Mouse (Mus musculus) stomach, embryonic 14.5 days (tissue): Measurements from ENCODE around the gene Vps54. TPM values are rescaled to one million over a fixed set of nuclear protein-coding genes. Genes with fewer than 3 reads are reported as not detected.

Source experiments
- ATAC-seq: fragments of 200-750 bp; cut with Nextera tagmentation; 2 replicates; pipeline ENCODE4 v1.8.0; 2017; ENCODE audit warnings: low read depth, moderate TSS enrichment; ENCODE audit not compliant: insufficient number of reproducible peaks, insufficient read depth, low FRiP score
- H3K27ac ChIP-seq: fragments of 300-500 bp; sonication (generic); 2 replicates; pipeline ENCODE4 v1.5.1; 2014; ENCODE audit warnings: mild to moderate bottlenecking, low read length, moderate library complexity, mixed read lengths
- H3K27me3 ChIP-seq: fragments of 300-500 bp; sonication (generic); 2 replicates; pipeline ENCODE4 v1.6.1; 2014; ENCODE audit warnings: low read length, control low read depth, mixed read lengths; ENCODE audit not compliant: control insufficient read depth, insufficient read depth
- H3K36me3 ChIP-seq: fragments of 300-500 bp; sonication (generic); 2 replicates; pipeline ENCODE4 v1.6.1; 2014; ENCODE audit warnings: mild to moderate bottlenecking, control low read depth, low read length, moderate library complexity, mixed read lengths; ENCODE audit not compliant: control insufficient read depth, insufficient read depth
- H3K4me1 ChIP-seq: fragments of 300-500 bp; sonication (generic); 2 replicates; pipeline ENCODE4 v1.6.1; 2014; ENCODE audit warnings: low read length, control low read depth, mixed read lengths; ENCODE audit not compliant: control insufficient read depth, insufficient read depth
- H3K4me2 ChIP-seq: fragments of 300-500 bp; sonication (generic); replicated peaks from 2 replicates; pipeline ENCODE4 v1.6.1; 2014; ENCODE audit warnings: low read depth, low read length, control low read depth
- H3K4me3 ChIP-seq: fragments of 300-500 bp; sonication (generic); 2 replicates; pipeline ENCODE4 v1.5.1; 2014; ENCODE audit warnings: low read depth, low read length, control low read depth
- H3K9ac ChIP-seq: fragments of 300-500 bp; sonication (generic); replicated peaks from 2 replicates; pipeline ENCODE4 v1.6.1; 2014; ENCODE audit warnings: low read depth, mild to moderate bottlenecking, control low read depth, low read length, moderate library complexity, mixed read lengths
- H3K9me3 ChIP-seq: fragments of 300-500 bp; sonication (generic); 2 replicates; pipeline ENCODE4 v1.6.1; 2016; ENCODE audit warnings: low read depth, low read length, control low read depth; ENCODE audit not compliant: control insufficient read depth
- WGBS: fragments of 180-500 bp; shearing (Covaris S2); extraction: QIAGEN DNeasy Blood & Tissue Kit; methylation state at CpG from one replicate; pipeline ENCODE4 v1.1.7; 2014; 5-methylcytosine and 5-hydroxymethylcytosine counted together
- polyA plus RNA-seq: library from polyadenylated mRNA; unstranded; fragments of >200 nt; fragmentation: Nextera tagmentation; extraction: Ambion mirVana; gene quantifications from 2 replicates; pipeline ENCODE4 v1.2.1, GENCODE M21; 2014

The Vps54 gene
- polyA plus RNA-seq, 1 experiment from 2014 or later: 17.1 TPM

DNA sequence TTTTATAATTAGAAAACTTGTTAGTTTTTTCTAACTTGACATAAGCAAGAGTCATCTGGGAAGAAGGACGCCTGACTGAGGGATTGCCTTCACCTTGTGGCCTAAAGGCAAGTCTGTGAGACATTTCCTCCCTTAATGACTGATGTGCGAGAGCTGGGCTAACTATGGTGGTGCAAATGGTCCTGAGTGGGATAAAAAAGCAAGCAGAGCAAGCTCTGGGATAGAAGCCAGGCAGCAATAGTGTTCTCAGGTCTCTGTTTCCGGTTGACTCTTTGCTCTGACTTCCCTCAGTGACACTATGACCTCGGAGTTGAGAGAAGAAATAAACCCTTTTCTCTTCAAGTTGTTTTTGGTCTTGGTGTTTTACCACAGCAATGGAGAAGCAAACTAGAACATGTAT is 2.1 kb upstream of the Vps54 start:
- no peak overlapping the region for H3K4me3 ChIP-seq
- no peak for ATAC-seq
- no peak overlapping the region for H3K9ac ChIP-seq
- peaks cover 10% of the 10 kb centered on the region for H3K4me1 ChIP-seq
- no peaks in the 10 kb centered on the region for H3K27me3 ChIP-seq
- no peaks in the 10 kb centered on the region for H3K36me3 ChIP-seq
- WGBS: 74% methylated on average over 4 of the region's 4 CpGs
- H3K9me3 ChIP-seq: no peaks in the 10 kb centered on the region
- no peak overlapping the region for H3K27ac ChIP-seq
- no peak overlapping the region for H3K4me2 ChIP-seq

GRCm38 (mm10) chr11:21237474-21238278 is 1.4 kb upstream of the Vps54 start:
- H3K9me3 ChIP-seq: no peaks in the 10 kb centered on the region
- no peak overlapping the region for H3K9ac ChIP-seq
- H3K27ac ChIP-seq: no peak overlapping the region
- no peaks in the 10 kb centered on the region for H3K27me3 ChIP-seq
- H3K4me2 ChIP-seq: peak overlapping the region; percentile 63
- peaks cover 10% of the 10 kb centered on the region for H3K4me1 ChIP-seq
- peak overlapping the region; percentile 89; the same call in 1 of the 2 replicates for H3K4me3 ChIP-seq
- no peak for ATAC-seq
- WGBS: 99% methylated on average over 2 of the region's 2 CpGs
- H3K36me3 ChIP-seq: no peaks in the 10 kb centered on the region

DNA sequence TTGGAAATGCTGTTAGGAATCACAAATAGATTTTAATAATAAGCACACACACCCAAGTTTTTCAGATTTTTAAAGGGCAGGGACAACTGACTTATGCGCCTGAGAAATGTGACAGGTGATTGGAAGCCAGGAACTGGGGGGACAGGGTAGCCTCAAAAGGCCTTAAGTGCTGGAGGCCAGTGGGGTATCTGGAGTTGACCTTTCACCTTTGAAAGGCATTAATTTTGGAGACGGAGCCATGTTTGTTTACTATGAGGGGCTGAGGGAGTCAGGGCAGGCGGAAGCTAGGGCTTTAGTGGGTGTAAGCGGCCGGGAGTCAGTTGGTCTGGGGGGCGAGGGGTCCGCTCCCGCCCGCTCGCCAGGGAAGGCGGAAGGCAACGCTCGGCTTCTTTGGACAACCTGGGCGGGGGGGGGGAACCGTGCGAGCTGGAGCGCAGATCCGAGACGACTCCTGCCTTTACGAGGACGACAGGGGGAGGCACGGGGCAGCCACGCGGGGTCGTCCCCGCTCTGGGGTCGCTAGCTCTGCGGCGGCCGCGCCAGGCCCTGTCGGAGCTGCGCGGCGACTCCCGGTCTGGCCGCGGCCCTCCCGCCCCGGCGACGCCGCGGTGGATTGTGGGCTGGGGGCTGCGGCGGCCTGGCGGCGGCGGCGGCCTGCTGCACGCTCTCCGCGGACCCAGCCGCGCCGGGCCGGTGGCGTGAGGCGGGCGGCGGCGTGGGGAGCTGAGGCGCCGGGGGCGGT is 631 bp upstream of the Vps54 start:
- WGBS: 2% methylated on average over 45 of the region's 65 CpGs
- peak; percentile 85 for ATAC-seq
- Histone ChIP-seq H3K27ac (peak overlapping the region; percentile 95), H3K4me2 (peak overlapping the region; percentile 63), H3K27me3 (no peaks in the 10 kb centered on the region), H3K4me3 (peak overlapping the region; percentile 89), H3K9me3 (no peaks in the 10 kb centered on the region), H3K36me3 (no peaks in the 10 kb centered on the region), H3K4me1 (peaks cover 10% of the 10 kb centered on the region), H3K9ac (peak overlapping the region; percentile 98)

DNA sequence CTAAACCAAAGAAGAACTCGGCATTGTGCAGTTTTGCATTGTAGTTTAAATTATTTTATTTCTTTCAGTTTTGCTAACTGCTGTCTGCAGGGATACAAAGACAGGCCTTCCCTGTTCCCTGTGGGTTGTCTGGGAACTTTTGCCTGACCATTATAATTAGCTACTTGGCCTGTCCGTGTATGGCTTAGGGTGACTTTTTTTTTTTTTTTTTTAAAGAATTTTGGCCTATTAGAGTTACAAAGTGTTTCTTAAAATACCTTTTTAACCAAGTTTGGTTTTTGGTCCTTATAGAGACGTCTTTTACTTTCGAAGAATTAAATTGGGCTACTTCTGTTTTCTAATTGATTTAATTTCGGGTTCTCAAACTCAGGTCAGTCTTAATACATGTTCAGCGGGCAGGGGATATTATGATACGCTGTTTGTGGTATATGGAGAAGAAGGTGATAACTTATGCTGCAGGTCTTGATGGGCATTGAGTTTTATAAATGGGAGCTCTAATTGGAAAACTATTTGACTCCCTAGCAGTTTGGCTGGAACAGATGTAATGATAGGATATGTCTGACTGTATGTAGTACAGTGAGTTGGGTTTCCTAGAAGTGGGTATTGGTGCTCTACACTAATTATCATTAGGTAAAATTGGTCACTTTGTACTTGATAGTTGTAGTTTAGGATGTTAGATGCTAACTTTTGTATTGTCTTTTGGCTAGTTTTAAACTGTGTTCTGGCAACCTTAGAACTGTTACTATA is 855 bp downstream of the Vps54 start:
- Histone ChIP-seq H3K4me2 (peak overlapping the region; percentile 63), H3K27me3 (no peaks in the 10 kb centered on the region), H3K27ac (peak overlapping the region; percentile 95), H3K36me3 (no peaks in the 10 kb centered on the region), H3K9me3 (no peaks in the 10 kb centered on the region), H3K4me3 (peak overlapping the region; percentile 89), H3K4me1 (peaks cover 10% of the 10 kb centered on the region), H3K9ac (peak overlapping the region; percentile 98)
- no peak for ATAC-seq
- 24% methylated on average over 7 of the region's 7 CpGs for WGBS

DNA sequence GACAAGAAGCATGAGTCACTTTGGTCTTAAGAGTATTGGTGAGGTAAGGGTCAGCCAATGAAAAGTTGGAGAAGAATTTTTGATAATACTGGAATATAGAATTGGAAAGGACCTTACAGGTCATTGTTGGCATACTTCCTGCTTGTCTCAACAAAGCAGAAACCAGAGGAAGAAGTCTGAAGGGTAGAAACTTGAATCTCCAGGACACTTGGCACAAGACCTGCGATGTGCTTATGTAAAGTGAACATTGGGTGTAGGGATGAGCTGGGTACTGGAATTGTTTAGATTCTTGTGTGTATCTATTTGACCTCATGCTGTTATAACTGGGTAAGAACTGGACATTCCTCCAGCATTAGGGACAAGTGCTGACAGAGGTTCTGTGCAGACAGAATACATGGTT is 2.3 kb downstream of the Vps54 start:
- no peak overlapping the region for H3K9ac ChIP-seq
- WGBS: 69% methylated on average over 1 of the region's 1 CpGs
- H3K4me3 ChIP-seq: no peak overlapping the region
- H3K27ac ChIP-seq: no peak overlapping the region
- H3K36me3 ChIP-seq: no peaks in the 10 kb centered on the region
- no peaks in the 10 kb centered on the region for H3K27me3 ChIP-seq
- no peaks in the 10 kb centered on the region; the same call in 1 of the 2 replicates for H3K9me3 ChIP-seq
- H3K4me2 ChIP-seq: no peak overlapping the region
- no peak for ATAC-seq
- H3K4me1 ChIP-seq: peaks cover 10% of the 10 kb centered on the region

DNA sequence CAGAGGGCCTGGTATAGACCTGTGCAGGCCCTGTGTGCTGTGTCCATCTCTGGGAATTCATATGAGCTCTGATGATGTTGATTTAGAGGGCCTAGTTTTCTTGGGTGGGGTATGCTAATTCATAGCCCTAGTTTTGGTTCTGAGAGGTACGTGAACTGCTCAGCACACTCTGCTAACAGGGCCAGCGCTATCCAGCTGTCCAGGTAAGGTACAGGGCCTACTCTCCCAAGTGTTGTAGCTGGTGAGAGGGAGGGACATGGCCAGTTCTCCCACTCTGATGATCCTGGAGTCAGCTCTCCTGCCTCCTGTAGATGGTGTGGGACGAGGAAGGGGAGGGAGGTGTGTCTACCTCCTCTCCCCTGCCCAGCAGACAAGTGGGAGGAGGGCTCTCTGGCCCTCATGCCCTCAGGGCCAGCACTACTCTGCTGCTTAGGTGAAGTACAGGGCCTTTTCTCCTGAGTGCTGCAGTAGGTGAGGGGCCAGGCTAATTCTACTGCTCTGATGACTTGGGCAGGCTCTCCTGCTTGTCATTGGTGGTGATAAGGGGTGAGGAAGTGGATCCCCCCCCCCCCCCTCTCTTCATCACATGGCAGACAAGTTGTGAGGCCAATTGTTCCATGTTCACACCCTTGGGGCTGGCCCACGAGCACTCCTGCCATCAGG is 8.3 kb downstream of the Vps54 start:
- H3K27me3 ChIP-seq: no peaks in the 10 kb centered on the region
- WGBS: 71% methylated on average over 4 of the region's 4 CpGs
- no peak overlapping the region for H3K4me3 ChIP-seq
- H3K9ac ChIP-seq: no peak overlapping the region
- H3K27ac ChIP-seq: no peak overlapping the region
- H3K4me1 ChIP-seq: peaks cover 10% of the 10 kb centered on the region; the same call in 1 of the 2 replicates
- no peak for ATAC-seq
- no peak overlapping the region for H3K4me2 ChIP-seq
- H3K9me3 ChIP-seq: no peaks in the 10 kb centered on the region; the same call in 1 of the 2 replicates
- H3K36me3 ChIP-seq: no peaks in the 10 kb centered on the region

GRCm38 (mm10) chr11:21247940-21248339 is 8.9 kb downstream of the Vps54 start:
- Histone ChIP-seq H3K27me3 (no peaks in the 10 kb centered on the region), H3K9ac (no peak overlapping the region), H3K4me1 (peaks cover 13% of the 10 kb centered on the region; the same call in 1 of the 2 replicates), H3K9me3 (no peaks in the 10 kb centered on the region; the same call in 1 of the 2 replicates), H3K4me3 (no peak overlapping the region), H3K27ac (no peak overlapping the region), H3K36me3 (no peaks in the 10 kb centered on the region), H3K4me2 (no peak overlapping the region)
- ATAC-seq: no peak
- 93% methylated on average over 1 of the region's 1 CpGs for WGBS

GRCm38 (mm10) chr11:21250366-21250765 is 11.3 kb downstream of the Vps54 start:
- Histone ChIP-seq H3K36me3 (no peaks in the 10 kb centered on the region), H3K27ac (no peak overlapping the region), H3K4me3 (no peak overlapping the region), H3K9ac (no peak overlapping the region), H3K4me2 (no peak overlapping the region), H3K27me3 (no peaks in the 10 kb centered on the region), H3K9me3 (no peaks in the 10 kb centered on the region; the same call in 1 of the 2 replicates), H3K4me1 (peaks cover 13% of the 10 kb centered on the region; the same call in 1 of the 2 replicates)
- WGBS: 90% methylated on average over 1 of the region's 1 CpGs
- ATAC-seq: no peak
